Mouse (Mus musculus) heart, adult 2 months (tissue): ENCODE results near the gene Rfx2. TPM values are rescaled to one million over a fixed set of nuclear protein-coding genes. Genes with fewer than 3 reads are reported as not detected.

Experiments used
- DNase-seq, 2 experiments: peaks; one replicate each; pipeline ENCODE4 v3.0.0; 2021
- H3K27ac ChIP-seq: fragments of 200-600 bp; 2 replicates; pipeline ENCODE4 v1.8.1; 2022
- H3K27me3 ChIP-seq: fragments of 200-500 bp; 2 replicates; pipeline ENCODE4 v1.6.1; 2012; ENCODE audit warnings: mild to moderate bottlenecking, low read length, inconsistent platforms, mixed read lengths; ENCODE audit not compliant: control insufficient read depth, insufficient read depth
- H3K36me3 ChIP-seq: fragments of 200-500 bp; 2 replicates; pipeline ENCODE4 v1.6.1; 2012; ENCODE audit warnings: low read length, inconsistent platforms; ENCODE audit not compliant: control insufficient read depth, insufficient read depth
- H3K4me1 ChIP-seq: fragments of 200-500 bp; 2 replicates; pipeline ENCODE4 v1.6.1; 2011; ENCODE audit warnings: low read length; ENCODE audit not compliant: control insufficient read depth, insufficient read depth
- H3K4me3 ChIP-seq: fragments of 200-600 bp; 2 replicates; pipeline ENCODE4 v1.8.1; 2022
- H3K79me2 ChIP-seq: fragments of 200-500 bp; replicated peaks from 2 replicates; pipeline ENCODE4 v1.6.1; 2012; ENCODE audit warnings: mild to moderate bottlenecking, inconsistent platforms, low read length, moderate library complexity, mixed read lengths; ENCODE audit not compliant: control insufficient read depth, insufficient read depth
- H3K9ac ChIP-seq: fragments of 200-500 bp; 2 replicates; pipeline ENCODE4 v1.6.1; 2012; ENCODE audit warnings: low read depth, mild to moderate bottlenecking, control low read depth, inconsistent platforms, low read length, mixed read lengths
- CTCF ChIP-seq: fragments of 200-600 bp; IDR thresholded peaks from 2 replicates; pipeline ENCODE4 v1.8.1; 2022; ENCODE audit warnings: antibody characterized with exemption, mild to moderate bottlenecking, moderate library complexity
- EP300 ChIP-seq: fragments of 200-500 bp; IDR thresholded peaks from 2 replicates; pipeline ENCODE4 v1.6.1; 2011; ENCODE audit warnings: low read depth, low read length, control low read depth; ENCODE audit not compliant: insufficient read depth
- POLR2A ChIP-seq: fragments of 200-500 bp; IDR thresholded peaks from 2 replicates; pipeline ENCODE4 v1.6.1; 2011; ENCODE audit warnings: mild to moderate bottlenecking, low read depth, low read length, control low read depth; ENCODE audit not compliant: insufficient read depth
- WGBS: fragments of 180-500 bp; shearing (Covaris S2); methylation state at CpG from one replicate; pipeline ENCODE4 v1.1.7; 2018; 5-methylcytosine and 5-hydroxymethylcytosine counted together
- intact Hi-C: fragments of 180-260 bp; cut with DNase I; formaldehyde crosslinking; loops from one replicate; pipeline ENCODE4 v1.15.1; 2025
- polyA plus RNA-seq: library from polyadenylated mRNA; depleted of rRNA; stranded (reverse); fragments of >200 nt; gene quantifications from 2 replicates; pipeline ENCODE4 v1.2.3, GENCODE M21; 2012
- total RNA-seq, 2 experiments: library from RNA; stranded (reverse); gene quantifications; 2 replicates each; pipeline ENCODE4 v1.2.3; 2021

Rfx2 gene
- total and polyA plus RNA-seq, 3 experiments = 2.8 to 6.0 (median 3.0) TPM

- H3K79me2 ChIP-seq = no peaks in the 10 kb centered on the region
- H3K4me1 ChIP-seq = no peaks in the 10 kb centered on the region
These were observed 41.7 kb upstream of the Rfx2 start for GRCm38 (mm10) chr17:56872512-56872911.

GRCm38 (mm10) chr17:56871767-56872166 lies 41.0 kb upstream of the Rfx2 start:
- H3K4me1 ChIP-seq = no peaks in the 10 kb centered on the region
- intact Hi-C loops = no loop called here
- no peaks in the 10 kb centered on the region for H3K27me3 ChIP-seq
- no peaks in the 10 kb centered on the region for H3K79me2 ChIP-seq
- H3K9ac ChIP-seq = no peak overlapping the region
- H3K36me3 ChIP-seq = no peaks in the 10 kb centered on the region
- TF ChIP-seq POLR2A (no peak), CTCF (no peak), EP300 (no peak)
- no peak overlapping the region for H3K4me3 ChIP-seq
- DNase-seq = no peak
- H3K27ac ChIP-seq = no peak overlapping the region
- WGBS = 74% methylated on average over 8 of the region's 8 CpGs

More at GRCm38 (mm10) chr17:56872512-56872911, 41.7 kb upstream of the Rfx2 start:
- no peak overlapping the region for H3K4me3 ChIP-seq
- intact Hi-C loops = no loop called here
- no peak overlapping the region for H3K9ac ChIP-seq
- WGBS = 71% methylated on average over 7 of the region's 7 CpGs
- no peaks in the 10 kb centered on the region for H3K36me3 ChIP-seq
- DNase-seq = no peak
- H3K27me3 ChIP-seq = no peaks in the 10 kb centered on the region
- no peak for TF ChIP-seq CTCF
- H3K27ac ChIP-seq = no peak overlapping the region

GRCm38 (mm10) chr17:56870287-56870953 lies 39.6 kb upstream of the Rfx2 start:
- 54% methylated on average over 15 of the region's 15 CpGs for WGBS
- intact Hi-C loops = no loop called here
- no peaks in the 10 kb centered on the region for H3K4me1 ChIP-seq
- no peaks in the 10 kb centered on the region for H3K36me3 ChIP-seq
- no peak for DNase-seq
- H3K4me3 ChIP-seq = no peak overlapping the region
- H3K9ac ChIP-seq = no peak overlapping the region
- TF ChIP-seq CTCF = no peak
- TF ChIP-seq POLR2A = no peak
- H3K79me2 ChIP-seq = no peaks in the 10 kb centered on the region
- H3K27ac ChIP-seq = no peak overlapping the region
- no peaks in the 10 kb centered on the region for H3K27me3 ChIP-seq

GRCm38 (mm10) chr17:56869481-56869977 lies 38.7 kb upstream of the Rfx2 start:
- 83% methylated on average over 9 of the region's 9 CpGs for WGBS
- no peak overlapping the region for H3K27ac ChIP-seq
- no peak for DNase-seq
- H3K79me2 ChIP-seq = no peaks in the 10 kb centered on the region
- H3K4me3 ChIP-seq = no peak overlapping the region
- no peak overlapping the region for H3K9ac ChIP-seq
- H3K27me3 ChIP-seq = no peaks in the 10 kb centered on the region
- intact Hi-C loops = no loop called here
- no peaks in the 10 kb centered on the region for H3K4me1 ChIP-seq
- H3K36me3 ChIP-seq = no peaks in the 10 kb centered on the region
- no peak for TF ChIP-seq EP300
- no peak for TF ChIP-seq CTCF
- no peak for TF ChIP-seq POLR2A

- intact Hi-C loops = no loop called here
These were observed 35.3 kb upstream of the Rfx2 start for GRCm38 (mm10) chr17:56866071-56866470.

GRCm38 (mm10) chr17:56861197-56861596 lies 30.4 kb upstream of the Rfx2 start:
- peak in 1 of 2 experiments; percentile 27 for DNase-seq
- 40% methylated on average over 3 of the region's 3 CpGs for WGBS
- Histone ChIP-seq H3K79me2 (no peaks in the 10 kb centered on the region), H3K36me3 (no peaks in the 10 kb centered on the region), H3K9ac (no peak overlapping the region), H3K27ac (no peak overlapping the region), H3K4me1 (no peaks in the 10 kb centered on the region; the same call in 1 of the 2 replicates), H3K27me3 (no peaks in the 10 kb centered on the region), H3K4me3 (no peak overlapping the region)
- no peak for TF ChIP-seq CTCF
- no peak for TF ChIP-seq EP300
- TF ChIP-seq POLR2A = no peak
- intact Hi-C loops = no loop called here

More at GRCm38 (mm10) chr17:56866071-56866470, 35.3 kb upstream of the Rfx2 start:
- Histone ChIP-seq H3K4me3 (no peak overlapping the region), H3K36me3 (no peaks in the 10 kb centered on the region), H3K27me3 (no peaks in the 10 kb centered on the region), H3K9ac (no peak overlapping the region), H3K4me1 (no peaks in the 10 kb centered on the region), H3K27ac (no peak overlapping the region), H3K79me2 (no peaks in the 10 kb centered on the region)
- no peak for TF ChIP-seq POLR2A
- no peak for TF ChIP-seq CTCF
- no peak for TF ChIP-seq EP300
- DNase-seq = no peak
- 74% methylated on average over 7 of the region's 7 CpGs for WGBS
